Comparison of ENCODE assay signal across 8 mouse cellular contexts in genomic region chr2:32714987-32715425, GRCm38 (mm10). TPM values are rescaled to one million over a fixed set of nuclear protein-coding genes. Genes with fewer than 3 reads are reported as not detected.
DNase-seq lines count a peak whose midpoint lies in the region; ATAC-seq lines count a peak whose summit lies in the region.

No protein-coding gene starts in this region.

- no peak overlapping the region for H3K9ac ChIP-seq in kidney, embryonic 15.5 days
- H3K9ac ChIP-seq in midbrain, embryonic 14.5 days (replicated peaks; ENCODE audit: low read length): no peak overlapping the region

- no peak for DNase-seq in kidney, adult 8-10 months
- peak; percentile 53 for DNase-seq in adipocyte (ENCODE audit: low spot score)
- DNase-seq in induced T-regulatory cell, adult 2 months (ENCODE audit: low read depth): peak; percentile 88
- peak; percentile 68 for DNase-seq in lung, postnatal 25 days (ENCODE audit: low spot score)
- DNase-seq in right cerebral cortex, postnatal 25 days: no peak
- DNase-seq in left cerebral cortex, postnatal 14 days (ENCODE audit: low spot score in 2 of 2): no peak
- DNase-seq in midbrain, embryonic 14.5 days: no peak

- ATAC-seq in kidney, embryonic 15.5 days (replicated peaks; ENCODE audit: low FRiP score): no peak
- ATAC-seq in midbrain, embryonic 14.5 days (ENCODE audit: low FRiP score, low TSS enrichment): no peak

- H3K36me3 ChIP-seq in kidney, embryonic 15.5 days: peaks cover 14% of the 10 kb centered on the region
- peaks cover 13% of the 10 kb centered on the region for H3K36me3 ChIP-seq in midbrain, embryonic 14.5 days (ENCODE audit: control insufficient read depth, insufficient read depth, low read length)

- H3K27ac ChIP-seq in kidney, embryonic 15.5 days: peak overlapping the region; percentile 9; the same call in 1 of the 2 replicates
- no peak overlapping the region for H3K27ac ChIP-seq in midbrain, embryonic 14.5 days (replicated peaks; ENCODE audit: low read depth, low read length)

- no peaks in the 10 kb centered on the region for H3K27me3 ChIP-seq in kidney, embryonic 15.5 days
- no peaks in the 10 kb centered on the region for H3K27me3 ChIP-seq in midbrain, embryonic 14.5 days (ENCODE audit: control insufficient read depth, insufficient read depth, low read length)

- no peak overlapping the region for H3K4me2 ChIP-seq in kidney, embryonic 15.5 days
- no peak overlapping the region for H3K4me2 ChIP-seq in midbrain, embryonic 14.5 days (ENCODE audit: low read length)

- no peak overlapping the region for H3K4me3 ChIP-seq in kidney, embryonic 15.5 days (replicated peaks)
- H3K4me3 ChIP-seq in midbrain, embryonic 14.5 days (replicated peaks; ENCODE audit: low read depth, low read length): no peak overlapping the region

- H3K9me3 ChIP-seq in kidney, embryonic 15.5 days (replicated peaks): no peaks in the 10 kb centered on the region
- no peaks in the 10 kb centered on the region for H3K9me3 ChIP-seq in midbrain, embryonic 14.5 days (ENCODE audit: control insufficient read depth, low read length)

- intact Hi-C loops in left cerebral cortex, postnatal 14 days (cut with DNase I): no loop called here

- H3K4me1 ChIP-seq in kidney, embryonic 15.5 days: peaks cover 30% of the 10 kb centered on the region
- H3K4me1 ChIP-seq in midbrain, embryonic 14.5 days (ENCODE audit: control insufficient read depth, insufficient read depth, low read length): peaks cover 15% of the 10 kb centered on the region

- WGBS in kidney, embryonic 15.5 days: 70% methylated on average over 4 of the region's 4 CpGs
- 73% methylated on average over 4 of the region's 4 CpGs for WGBS in midbrain, embryonic 14.5 days

RNA-seq across cellular contexts. Expression of gene Cdk9, which starts 2.1 kb away (rescaled TPM):
- 108 and 118 TPM in 2 replicates for polyA plus RNA-seq in kidney, embryonic 15.5 days (2015; fragmentation: Nextera tagmentation; extraction: Ambion mirVana)
- total RNA-seq in left cerebral cortex, postnatal 14 days (2021): 100 to 1,000 TPM; 100 to 106 TPM
- 61.4 and 76.5 TPM in 2 replicates for polyA plus RNA-seq in midbrain, embryonic 14.5 days (2014; fragmentation: Nextera tagmentation; extraction: Ambion mirVana)

RNA-seq across cellular contexts. Expression of gene Sh2d3c, which starts 5.8 kb away (rescaled TPM):
- polyA plus RNA-seq in kidney, embryonic 15.5 days (2015; fragmentation: Nextera tagmentation; extraction: Ambion mirVana): 32.5 and 37.2 TPM in 2 replicates
- 10 to 100 TPM; 31.1 to 35.6 TPM for total RNA-seq in left cerebral cortex, postnatal 14 days (2021)
- 45.8 and 45.9 TPM in 2 replicates for polyA plus RNA-seq in midbrain, embryonic 14.5 days (2014; fragmentation: Nextera tagmentation; extraction: Ambion mirVana)

RNA-seq across cellular contexts. Expression of gene Fpgs, which starts 11.1 kb away (rescaled TPM):
- polyA plus RNA-seq in kidney, embryonic 15.5 days (2015; fragmentation: Nextera tagmentation; extraction: Ambion mirVana): 33.7 and 40.3 TPM in 2 replicates
- 10 to 100 TPM in 1 of 2 experiments, 1 to 10 TPM in 1; 9.5 to 10.1 TPM for total RNA-seq in left cerebral cortex, postnatal 14 days (2021)
- 15.3 and 15.6 TPM in 2 replicates for polyA plus RNA-seq in midbrain, embryonic 14.5 days (2014; fragmentation: Nextera tagmentation; extraction: Ambion mirVana)

RNA-seq across cellular contexts. Expression of gene 6330409D20Rik, which starts 25.8 kb away (rescaled TPM):
- 0.18 TPM in 1 of 2 replicates, not detected in the other for polyA plus RNA-seq in kidney, embryonic 15.5 days (2015; fragmentation: Nextera tagmentation; extraction: Ambion mirVana)
- 1 to 10 TPM; 2.2 to 3.8 TPM for total RNA-seq in left cerebral cortex, postnatal 14 days (2021)
- polyA plus RNA-seq in midbrain, embryonic 14.5 days (2014; fragmentation: Nextera tagmentation; extraction: Ambion mirVana): 3.2 and 4.6 TPM in 2 replicates

RNA-seq across cellular contexts. Expression of gene Tor2a, which starts 42.0 kb away (rescaled TPM):
- 64.8 and 70.5 TPM in 2 replicates for polyA plus RNA-seq in kidney, embryonic 15.5 days (2015; fragmentation: Nextera tagmentation; extraction: Ambion mirVana)
- 10 to 100 TPM; 27.6 to 30.4 TPM for total RNA-seq in left cerebral cortex, postnatal 14 days (2021)
- polyA plus RNA-seq in midbrain, embryonic 14.5 days (2014; fragmentation: Nextera tagmentation; extraction: Ambion mirVana): 50.5 and 51.1 TPM in 2 replicates

Comparison
In these comparisons a context has a peak if more than half of its experiments do, and no peak if none do; other contexts are left out.
1. DNase-seq: peak in adipocyte (single experiment), induced T-regulatory cell, adult 2 months (single experiment) and lung, postnatal 25 days (single experiment); none in kidney, adult 8-10 months (0 of 2), right cerebral cortex, postnatal 25 days (single experiment), left cerebral cortex, postnatal 14 days (0 of 2) and midbrain, embryonic 14.5 days (single experiment).